Mouse (Mus musculus) right cerebral cortex, postnatal 10 days (tissue): ENCODE data around the gene Gab1.

Experiments
- DNase-seq, 2 experiments: peaks; one replicate each; pipeline ENCODE4 v3.0.0; 2021; ENCODE audit warnings: low spot score in 2 of 2

The Gab1 gene

DNA sequence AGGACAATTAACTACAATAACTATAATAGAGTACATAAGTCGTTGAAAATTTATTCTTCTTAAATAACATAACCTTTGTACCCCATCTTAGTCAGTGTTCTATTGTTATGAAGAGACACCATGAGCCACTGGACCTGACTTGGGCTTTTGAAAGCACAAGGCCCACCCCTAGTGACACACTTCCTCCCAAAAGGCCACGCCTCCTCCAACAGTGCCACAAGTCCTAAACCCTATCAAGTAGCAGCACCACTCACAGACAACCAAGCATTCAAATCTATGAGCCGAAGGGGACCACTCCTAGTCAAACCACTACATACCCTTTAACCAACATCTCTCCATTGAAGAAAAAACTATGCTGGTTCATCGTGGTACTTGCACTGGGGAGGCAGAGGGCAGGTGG is 131.2 kb downstream of the Gab1 start:
- no peak for DNase-seq

GRCm38 (mm10) chr8:80739932-80740331 is 140.4 kb downstream of the Gab1 start:
- no peak for DNase-seq

GRCm38 (mm10) chr8:80739155-80739924 is 141.0 kb downstream of the Gab1 start, which contains the start of gene Smarca5:
Gene Smarca5 (minus strand): TSS chr8:80739497.
- peak; percentile 95 for DNase-seq

- peak; percentile 69 to 72 for DNase-seq
Measured at GRCm38 (mm10) chr8:80738388-80739154, 141.7 kb downstream of the Gab1 start.

DNA sequence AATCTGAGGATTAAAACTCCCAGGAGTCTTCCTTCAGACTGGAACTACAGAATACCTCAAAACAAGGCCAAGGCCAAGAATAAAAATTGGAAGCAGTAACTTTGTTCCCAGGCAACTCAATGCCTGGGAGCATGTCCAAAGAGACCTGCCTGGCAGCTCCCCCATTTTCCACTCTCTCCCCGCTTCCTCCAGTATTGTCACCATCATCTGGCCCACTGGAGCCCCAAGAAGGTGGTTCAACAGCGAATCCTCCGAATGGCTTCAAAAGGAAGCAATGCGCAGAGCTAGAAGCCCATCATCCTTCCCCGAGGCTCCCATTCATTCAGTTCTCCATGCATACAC is 142.3 kb downstream of the Gab1 start:
- DNase-seq: peak in 1 of 2 experiments; percentile 46

GRCm38 (mm10) chr8:80732326-80732725 is 148.0 kb downstream of the Gab1 start:
- no peak for DNase-seq

DNA sequence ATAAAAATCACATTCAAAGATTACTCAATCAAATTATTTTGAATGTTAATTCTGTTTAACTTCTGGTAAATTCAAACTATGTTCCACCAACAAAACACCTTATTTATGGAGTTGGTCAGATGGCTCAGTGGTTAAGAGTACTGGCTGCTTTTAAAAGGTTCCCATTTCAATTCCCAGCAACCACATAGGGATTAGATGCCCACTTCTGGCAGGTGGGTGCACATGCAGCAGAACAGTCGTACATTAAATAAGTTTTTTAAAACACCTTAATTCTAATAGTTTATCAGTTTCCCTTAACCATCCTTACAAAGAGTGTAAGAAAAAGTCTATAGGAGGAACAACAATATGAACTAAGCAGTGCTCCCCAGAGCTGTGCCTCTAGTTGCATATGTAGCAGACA is 165.9 kb downstream of the Gab1 start:
- DNase-seq: no peak
